Mouse (Mus musculus) midbrain, postnatal 0 days (tissue): ENCODE results near the gene Parp16. TPM values are rescaled to one million over a fixed set of nuclear protein-coding genes. Genes with fewer than 3 reads are reported as not detected.

Experiments
- ATAC-seq: fragments of 200-750 bp; cut with Nextera tagmentation; 2 replicates; pipeline ENCODE4 v1.8.0; 2017; ENCODE audit warnings: moderate number of reproducible peaks, mild to moderate bottlenecking, moderate TSS enrichment, moderate library complexity; ENCODE audit not compliant: low FRiP score
- DNase-seq: peaks from one replicate; pipeline ENCODE4 v3.0.0-alpha.2; 2015; ENCODE audit warnings: low spot score
- H3K27ac ChIP-seq: fragments of 300-500 bp; sonication (generic); 2 replicates; pipeline ENCODE4 v1.5.1; 2014; ENCODE audit warnings: low read depth, mild to moderate bottlenecking, low read length, mixed read lengths
- H3K27me3 ChIP-seq: fragments of 300-500 bp; sonication (generic); 2 replicates; pipeline ENCODE4 v1.6.1; 2014; ENCODE audit warnings: low read length, control low read depth, mixed read lengths; ENCODE audit not compliant: insufficient read depth
- H3K36me3 ChIP-seq: fragments of 300-500 bp; sonication (generic); 2 replicates; pipeline ENCODE4 v1.6.1; 2014; ENCODE audit warnings: low read length, control low read depth, mixed read lengths; ENCODE audit not compliant: insufficient read depth
- H3K4me1 ChIP-seq: fragments of 300-500 bp; sonication (generic); 2 replicates; pipeline ENCODE4 v1.6.1; 2014; ENCODE audit warnings: mild to moderate bottlenecking, control low read depth, antibody characterized with exemption, low read length, mixed read lengths; ENCODE audit not compliant: insufficient read depth
- H3K4me2 ChIP-seq: fragments of 300-500 bp; sonication (generic); 2 replicates; pipeline ENCODE4 v1.6.1; 2014; ENCODE audit warnings: low read depth, mild to moderate bottlenecking, low read length, mixed read lengths; ENCODE audit not compliant: poor library complexity, severe bottlenecking
- H3K4me3 ChIP-seq: fragments of 300-500 bp; sonication (generic); 2 replicates; pipeline ENCODE4 v1.5.1; 2014; ENCODE audit warnings: low read depth, mild to moderate bottlenecking, low read length, moderate library complexity
- H3K9ac ChIP-seq: fragments of 300-500 bp; sonication (generic); replicated peaks from 2 replicates; pipeline ENCODE4 v1.6.1; 2014; ENCODE audit warnings: mild to moderate bottlenecking, low read length, moderate library complexity, mixed read lengths; ENCODE audit not compliant: poor library complexity, severe bottlenecking
- H3K9me3 ChIP-seq: fragments of 300-500 bp; sonication (generic); 2 replicates; pipeline ENCODE4 v1.6.1; 2016; ENCODE audit warnings: low read length, control low read depth
- CTCF ChIP-seq: IDR thresholded peaks from 2 replicates; pipeline ENCODE4 v1.5.1; 2016; ENCODE audit warnings: antibody characterized with exemption, mild to moderate bottlenecking
- WGBS: fragments of 180-500 bp; shearing (Covaris S2); extraction: QIAGEN DNeasy Blood & Tissue Kit; methylation state at CpG from one replicate; pipeline ENCODE4 v1.1.7; 2014; 5-methylcytosine and 5-hydroxymethylcytosine counted together
- polyA plus RNA-seq: library from polyadenylated mRNA; unstranded; fragments of >200 nt; fragmentation: Nextera tagmentation; extraction: Ambion mirVana; gene quantifications from 2 replicates; pipeline ENCODE4 v1.2.1, GENCODE M21; 2015
- total RNA-seq: library from RNA; depleted of rRNA; stranded (reverse); fragments of >200 nt; gene quantifications from 2 replicates; pipeline ENCODE4 v1.2.3, GENCODE M21; 2014

Gene Parp16
- total and polyA plus RNA-seq, 2 experiments from 2014 or later: 7.0 to 7.5 TPM

GRCm38 (mm10) chr9:65238191-65238760, 43.1 kb downstream of the Parp16 start:
- DNase-seq (no peak), ATAC-seq (no peak)
- H3K27me3 ChIP-seq: no peaks in the 10 kb centered on the region
- peaks cover 20% of the 10 kb centered on the region; the same call in 1 of the 2 replicates for H3K36me3 ChIP-seq
- H3K27ac ChIP-seq: no peak overlapping the region
- no peak overlapping the region for H3K4me2 ChIP-seq
- H3K9ac ChIP-seq: no peak overlapping the region
- TF ChIP-seq CTCF: no peak
- no peaks in the 10 kb centered on the region for H3K9me3 ChIP-seq
- no peaks in the 10 kb centered on the region for H3K4me1 ChIP-seq
- WGBS: 79% methylated on average over 13 of the region's 13 CpGs
- no peak overlapping the region for H3K4me3 ChIP-seq

- 98% methylated on average over 4 of the region's 4 CpGs for WGBS
- no peak for TF ChIP-seq CTCF
- Histone ChIP-seq H3K9me3 (no peaks in the 10 kb centered on the region), H3K4me3 (no peak overlapping the region), H3K27me3 (no peaks in the 10 kb centered on the region), H3K9ac (no peak overlapping the region), H3K4me2 (no peak overlapping the region), H3K27ac (no peak overlapping the region), H3K36me3 (peaks cover 17% of the 10 kb centered on the region; the same call in 1 of the 2 replicates), H3K4me1 (no peaks in the 10 kb centered on the region)
- no peak for ATAC-seq
- DNase-seq: no peak
These were observed 44.0 kb downstream of the Parp16 start for GRCm38 (mm10) chr9:65239176-65239575.

- H3K4me1 ChIP-seq: no peaks in the 10 kb centered on the region
- H3K36me3 ChIP-seq: peaks cover 17% of the 10 kb centered on the region; the same call in 1 of the 2 replicates
- 88% methylated on average over 5 of the region's 5 CpGs for WGBS
- no peaks in the 10 kb centered on the region for H3K9me3 ChIP-seq
- H3K4me3 ChIP-seq: no peak overlapping the region
- no peak for ATAC-seq
- H3K9ac ChIP-seq: no peak overlapping the region
- DNase-seq: no peak
- no peak overlapping the region for H3K27ac ChIP-seq
- no peaks in the 10 kb centered on the region for H3K27me3 ChIP-seq
- TF ChIP-seq CTCF: peak; percentile 24
- H3K4me2 ChIP-seq: no peak overlapping the region
These were observed 44.6 kb downstream of the Parp16 start for GRCm38 (mm10) chr9:65239731-65240130.

- no peak overlapping the region for H3K4me3 ChIP-seq
- H3K27me3 ChIP-seq: no peaks in the 10 kb centered on the region
- ATAC-seq: no peak
- H3K4me2 ChIP-seq: no peak overlapping the region
- WGBS: 75% methylated on average over 3 of the region's 3 CpGs
- H3K36me3 ChIP-seq: peaks cover 17% of the 10 kb centered on the region; the same call in 1 of the 2 replicates
- no peak for TF ChIP-seq CTCF
- H3K9ac ChIP-seq: no peak overlapping the region
- no peaks in the 10 kb centered on the region for H3K9me3 ChIP-seq
- DNase-seq: no peak
- no peak overlapping the region for H3K27ac ChIP-seq
- H3K4me1 ChIP-seq: no peaks in the 10 kb centered on the region
These were observed 45.4 kb downstream of the Parp16 start for GRCm38 (mm10) chr9:65240587-65240986.

- 61% methylated on average over 5 of the region's 5 CpGs for WGBS
- Histone ChIP-seq H3K9me3 (no peaks in the 10 kb centered on the region), H3K36me3 (peaks cover 13% of the 10 kb centered on the region; the same call in 1 of the 2 replicates), H3K27me3 (no peaks in the 10 kb centered on the region), H3K4me3 (no peak overlapping the region), H3K27ac (no peak overlapping the region), H3K4me1 (no peaks in the 10 kb centered on the region), H3K9ac (no peak overlapping the region), H3K4me2 (no peak overlapping the region)
- DNase-seq (no peak), ATAC-seq (no peak)
- no peak for TF ChIP-seq CTCF
These were observed 46.8 kb downstream of the Parp16 start for GRCm38 (mm10) chr9:65241973-65242372.

GRCm38 (mm10) chr9:65243249-65243648, 48.1 kb downstream of the Parp16 start:
- 46% methylated on average over 4 of the region's 4 CpGs for WGBS
- TF ChIP-seq CTCF: no peak
- no peak overlapping the region for H3K9ac ChIP-seq
- ATAC-seq: no peak
- no peaks in the 10 kb centered on the region for H3K9me3 ChIP-seq
- H3K36me3 ChIP-seq: peaks cover 6% of the 10 kb centered on the region; the same call in 1 of the 2 replicates
- H3K4me3 ChIP-seq: no peak overlapping the region
- no peak for DNase-seq
- H3K4me2 ChIP-seq: no peak overlapping the region
- no peaks in the 10 kb centered on the region for H3K27me3 ChIP-seq
- no peak overlapping the region for H3K27ac ChIP-seq
- no peaks in the 10 kb centered on the region for H3K4me1 ChIP-seq
